Mouse (Mus musculus) adrenal gland, postnatal 36 days (tissue): ENCODE measurements around the gene Nsfl1c. TPM values are rescaled to one million over a fixed set of nuclear protein-coding genes. Genes with fewer than 3 reads are reported as not detected.
"Not testable (repeated sequence)": the region's sequence is repeated elsewhere in the genome, so short reads cannot be mapped to it uniquely, and the experiment has no call there.

ENCODE experiments used
- DNase-seq, 2 experiments: peaks; one replicate each; pipeline ENCODE4 v3.0.0; 2021; ENCODE audit warnings: mixed read lengths in 1 of 2
- long read RNA-seq, 2 experiments: library from polyadenylated mRNA; stranded (forward); transcript quantifications; one replicate each; pipeline ENCODE4 v2.0.0; 2021; ENCODE audit warnings: borderline sequencing depth in 2 of 2
- total RNA-seq, 2 experiments: library from RNA; stranded (reverse); gene quantifications; 2 replicates each; pipeline ENCODE4 v1.2.3; 2021

The Nsfl1c gene
- total RNA-seq: 100 to 1,000 TPM; 139 to 148 TPM
- long read RNA-seq, experiment 1, transcript Nsfl1c-201 (9 exons, 1,364 nt): major isoform, 161 of 170 reads
- long read RNA-seq, experiment 1, partial matches to known transcripts: 6 of 170 reads
- long read RNA-seq, experiment 1, other reads (novel, unspliced or antisense): 3 of 170 reads
- long read RNA-seq, experiment 2, transcript Nsfl1c-201 (9 exons, 1,364 nt): major isoform, 44 of 49 reads
- long read RNA-seq, experiment 2, partial matches to known transcripts: 2 of 49 reads
- long read RNA-seq, experiment 2, other reads (novel, unspliced or antisense): 2 of 49 reads

DNA sequence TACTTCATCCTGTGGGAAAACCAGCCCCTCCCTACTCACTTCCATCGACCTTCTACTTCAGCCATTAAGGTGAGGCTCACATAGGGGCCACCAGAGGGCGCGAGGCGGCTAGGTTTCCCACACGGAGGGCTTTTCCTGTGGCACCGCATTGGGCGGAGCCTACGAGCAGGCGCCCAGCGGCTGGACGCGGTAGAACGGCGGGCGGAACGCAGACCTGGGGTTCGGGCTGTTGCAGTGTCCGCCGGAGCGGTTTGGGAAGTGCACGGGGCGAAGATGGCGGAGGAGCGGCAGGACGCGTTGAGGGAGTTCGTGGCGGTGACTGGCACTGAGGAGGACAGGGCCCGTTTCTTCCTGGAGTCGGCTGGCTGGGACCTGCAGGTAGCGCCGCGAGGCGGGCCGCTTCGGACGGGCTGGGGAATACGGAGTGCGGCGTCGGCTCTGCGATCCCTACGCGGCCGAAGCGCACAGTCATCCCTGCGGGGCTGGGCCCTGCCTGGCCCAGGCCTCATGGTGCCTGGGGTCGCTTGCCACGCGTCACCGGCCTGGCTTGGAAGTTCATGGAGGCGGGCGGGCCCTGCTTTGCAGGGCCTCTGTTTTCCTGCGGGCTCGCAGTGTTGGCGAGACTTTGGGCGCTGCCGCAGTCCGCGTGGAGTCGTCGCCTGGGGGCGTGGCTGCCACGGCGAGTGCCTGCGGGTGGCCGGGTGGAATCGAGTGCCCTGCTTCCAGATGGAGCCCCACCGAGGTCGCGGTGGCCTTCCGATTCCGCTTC, at the start of gene Nsfl1c:
TSS of gene Nsfl1c (plus strand) at position 148 of the 769 bp plus-strand sequence.
- DNase-seq: peak; percentile 96 to 98

- not testable (repeated sequence) for DNase-seq
Observed at GRCm38 (mm10) chr2:151476053-151476452, 17.9 kb upstream of the Nsfl1c start, which contains the start of gene 4921509C19Rik. Gene 4921509C19Rik, minus strand, starts transcription at chr2:151476153.

DNA sequence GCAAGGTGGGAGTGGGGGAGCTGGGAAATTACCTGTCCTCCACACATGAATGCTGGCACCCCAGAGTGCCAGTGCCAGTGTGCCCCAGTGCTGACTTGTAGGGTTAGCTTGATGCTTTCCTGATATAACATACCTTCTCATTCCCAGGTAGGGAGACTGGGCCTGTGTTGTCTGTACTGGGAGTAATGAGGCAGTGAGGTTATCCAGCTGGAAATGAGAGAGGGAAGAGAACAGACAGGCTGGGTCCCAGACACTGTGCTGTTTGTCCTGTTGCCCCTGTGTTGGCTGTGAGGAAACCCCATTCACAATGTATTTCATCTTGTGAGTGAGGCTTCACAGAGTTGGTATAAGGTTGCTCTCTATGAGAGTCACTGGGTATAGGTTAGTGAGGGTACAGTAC, 7.5 kb upstream of the Nsfl1c start:
- no peak for DNase-seq

DNA sequence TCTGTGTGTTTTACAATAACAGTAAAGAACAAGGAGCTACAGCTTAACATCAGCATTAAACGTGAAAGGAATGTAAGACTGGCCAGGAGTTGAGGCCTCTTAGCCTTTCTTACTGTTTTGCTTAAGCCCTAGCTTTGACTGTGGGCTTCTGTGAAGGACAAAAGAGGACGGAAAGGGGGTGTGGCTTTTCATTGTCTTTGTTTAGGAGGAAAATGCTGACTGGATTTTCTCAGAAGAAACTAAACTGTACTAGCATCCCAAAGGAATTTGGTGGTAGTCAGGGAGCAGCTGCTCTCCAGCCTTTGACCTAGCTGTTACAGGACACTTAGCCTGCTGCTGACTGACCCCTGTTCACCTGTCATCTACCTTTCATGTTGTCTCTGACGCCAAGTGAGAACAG, 4.4 kb downstream of the Nsfl1c start:
- DNase-seq: no peak

DNA sequence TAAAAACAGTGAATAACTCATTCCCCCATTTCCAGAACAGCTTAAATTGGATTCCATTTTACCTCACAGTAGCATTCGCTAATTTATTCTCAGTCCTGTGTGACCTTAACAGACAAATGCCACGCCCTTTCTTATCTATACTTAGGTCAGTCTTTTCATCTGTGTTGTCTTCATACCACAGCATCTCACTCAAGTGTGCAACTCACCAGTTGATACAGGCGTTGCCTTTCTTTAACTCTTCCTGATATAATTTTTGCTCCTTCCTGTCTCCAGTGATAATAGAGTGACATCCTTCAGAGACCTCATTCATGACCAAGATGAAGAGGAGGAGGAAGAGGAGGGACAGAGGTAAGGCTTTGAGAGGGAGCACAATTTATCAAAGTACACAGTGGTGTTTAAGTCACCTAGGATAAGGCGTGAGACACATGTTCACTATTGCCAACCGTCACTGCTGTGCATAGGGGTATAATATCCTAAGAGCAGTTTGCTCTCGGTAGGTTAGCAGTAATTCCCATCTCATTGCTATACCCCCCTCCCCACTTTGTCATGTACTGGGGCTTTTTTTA, 6.5 kb downstream of the Nsfl1c start:
- DNase-seq: no peak

- peak in 1 of 2 experiments; percentile 18 for DNase-seq
Observed at GRCm38 (mm10) chr2:151504226-151504625, 10.2 kb downstream of the Nsfl1c start.

- peak; percentile 71 to 72 for DNase-seq
Observed at GRCm38 (mm10) chr2:151512199-151512598, 18.2 kb downstream of the Nsfl1c start.

DNA sequence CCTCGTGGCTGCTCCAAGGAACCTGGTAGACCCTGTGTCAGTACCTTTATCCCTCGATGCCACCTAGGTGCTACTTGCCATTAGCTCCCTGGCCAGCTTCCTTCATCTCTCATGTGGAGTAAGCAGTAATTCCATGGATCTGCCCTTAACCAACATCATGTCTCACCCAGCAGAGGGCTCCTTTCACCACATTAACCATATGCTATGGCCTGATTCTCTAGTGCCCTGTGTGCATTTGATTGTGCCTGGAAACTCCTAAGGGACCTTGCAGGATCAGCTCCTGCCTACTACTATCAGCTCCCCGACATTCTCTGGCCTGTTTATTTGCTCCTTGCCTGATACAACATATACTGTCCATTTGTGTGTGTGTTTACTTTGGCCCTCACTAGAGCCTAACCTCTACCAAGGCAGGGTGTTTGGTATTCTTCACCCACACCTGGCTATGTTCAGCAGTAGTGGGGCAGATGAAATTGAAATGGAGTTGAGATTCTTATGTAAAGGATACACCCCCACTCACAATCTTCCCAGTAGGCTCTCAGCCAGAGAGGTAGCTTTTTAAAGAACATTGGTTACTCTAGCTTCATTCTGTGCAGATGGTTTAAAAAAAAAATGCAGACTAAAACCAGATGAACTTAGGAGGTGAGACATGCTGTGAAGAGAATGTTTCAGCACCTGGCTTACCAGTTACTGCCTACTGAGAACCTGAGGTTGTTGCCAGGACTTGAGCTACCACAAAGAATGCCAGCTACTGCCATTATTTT, 19.7 kb downstream of the Nsfl1c start:
- DNase-seq: no peak

DNA sequence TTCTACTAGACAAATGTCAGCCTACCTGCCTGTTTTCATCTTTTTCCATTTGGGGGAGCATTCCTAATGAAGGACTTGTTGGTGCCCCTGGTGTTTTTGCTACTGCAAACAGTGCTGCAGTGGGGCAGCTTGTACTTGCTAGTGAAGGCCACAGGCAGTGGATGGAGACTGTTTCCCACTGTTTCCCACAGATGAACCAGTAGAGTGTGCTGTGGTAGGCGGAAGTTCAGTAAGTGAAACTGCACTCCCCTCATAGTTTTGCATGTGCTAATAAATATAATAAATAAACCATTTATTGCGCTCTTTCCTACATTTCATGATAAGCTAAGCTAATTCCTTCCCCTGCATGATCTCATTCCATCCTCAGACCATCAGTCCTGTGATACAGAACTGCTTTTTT, 25.0 kb downstream of the Nsfl1c start:
- no peak for DNase-seq

DNA sequence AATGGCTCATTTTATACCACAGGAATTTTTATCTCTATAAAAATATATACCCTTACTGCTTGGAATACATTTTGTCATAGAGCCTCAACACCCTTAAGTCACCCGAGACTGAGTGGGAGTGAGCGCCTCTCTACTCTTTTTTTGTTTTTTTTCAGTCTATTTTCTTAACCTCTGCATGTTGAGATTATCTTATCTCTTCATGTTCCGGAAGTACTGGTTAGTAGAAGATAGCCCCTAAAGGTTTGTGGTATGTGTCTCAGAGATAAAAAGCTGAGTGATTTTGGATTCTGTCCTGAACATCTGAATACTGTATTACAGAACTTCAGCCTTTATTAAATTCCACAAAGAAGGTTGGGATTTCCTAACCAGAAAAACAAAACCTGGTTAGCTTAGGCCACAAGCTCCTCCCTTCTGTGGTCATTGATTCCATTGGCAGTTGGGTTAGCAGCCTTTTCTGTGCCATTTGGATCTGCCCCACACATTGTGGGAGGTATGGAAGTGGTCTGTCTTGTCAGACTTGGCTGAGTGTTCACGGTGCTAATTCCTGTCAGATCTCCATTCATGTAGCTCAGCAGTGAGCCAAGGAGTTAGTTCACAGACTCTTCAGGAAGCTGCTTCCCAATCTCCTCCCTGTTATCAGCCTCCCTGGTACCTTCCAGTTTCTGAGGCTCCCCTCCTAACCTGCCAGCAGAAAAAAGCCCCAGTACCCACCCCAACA, 30.5 kb downstream of the Nsfl1c start:
- DNase-seq: no peak

DNA sequence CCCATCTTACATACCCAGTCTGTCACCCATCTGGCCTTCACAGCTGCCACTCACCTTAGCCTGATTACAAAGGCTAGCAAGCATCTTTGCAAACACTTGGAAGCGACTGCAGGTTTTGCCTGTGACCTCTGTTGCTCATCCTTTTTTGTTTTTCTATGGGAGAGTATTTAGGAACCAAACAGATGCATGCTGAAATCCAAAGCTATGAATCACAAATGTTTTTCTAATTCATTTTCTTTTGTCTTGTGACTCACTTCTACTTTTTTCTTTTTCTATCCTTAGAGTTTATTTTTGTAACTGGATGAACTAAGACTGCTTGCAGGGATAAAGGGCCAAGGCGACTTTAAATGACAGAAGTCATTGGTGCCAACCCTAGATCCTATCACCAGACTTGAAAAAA, 31.5 kb downstream of the Nsfl1c start:
- DNase-seq: no peak

DNA sequence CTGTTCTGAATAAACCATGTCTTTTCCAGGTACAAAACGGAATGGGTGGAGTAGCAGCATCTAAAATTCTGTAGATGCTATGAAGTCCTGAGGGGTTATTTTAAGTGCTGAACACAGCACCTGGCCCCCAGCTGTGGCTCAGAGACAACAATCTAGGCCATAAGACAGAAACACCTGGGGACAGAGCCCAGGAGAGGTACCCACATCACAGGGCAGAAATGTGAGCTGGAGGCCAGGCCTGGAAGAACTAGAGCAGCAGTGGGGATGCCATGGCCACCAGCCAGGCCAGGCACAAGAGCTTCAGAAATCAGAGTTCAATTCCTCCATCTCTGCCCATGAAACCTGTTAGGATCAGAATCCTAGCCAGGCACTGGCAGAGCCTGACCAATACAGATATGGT, 34.1 kb downstream of the Nsfl1c start:
- DNase-seq: no peak

- no peak for DNase-seq
Observed at GRCm38 (mm10) chr2:151529169-151529568, 35.2 kb downstream of the Nsfl1c start.

GRCm38 (mm10) chr2:151530378-151531230, 36.6 kb downstream of the Nsfl1c start:
- peak; percentile 37 to 40 for DNase-seq

GRCm38 (mm10) chr2:151533632-151534031, 39.6 kb downstream of the Nsfl1c start:
- no peak for DNase-seq

DNA sequence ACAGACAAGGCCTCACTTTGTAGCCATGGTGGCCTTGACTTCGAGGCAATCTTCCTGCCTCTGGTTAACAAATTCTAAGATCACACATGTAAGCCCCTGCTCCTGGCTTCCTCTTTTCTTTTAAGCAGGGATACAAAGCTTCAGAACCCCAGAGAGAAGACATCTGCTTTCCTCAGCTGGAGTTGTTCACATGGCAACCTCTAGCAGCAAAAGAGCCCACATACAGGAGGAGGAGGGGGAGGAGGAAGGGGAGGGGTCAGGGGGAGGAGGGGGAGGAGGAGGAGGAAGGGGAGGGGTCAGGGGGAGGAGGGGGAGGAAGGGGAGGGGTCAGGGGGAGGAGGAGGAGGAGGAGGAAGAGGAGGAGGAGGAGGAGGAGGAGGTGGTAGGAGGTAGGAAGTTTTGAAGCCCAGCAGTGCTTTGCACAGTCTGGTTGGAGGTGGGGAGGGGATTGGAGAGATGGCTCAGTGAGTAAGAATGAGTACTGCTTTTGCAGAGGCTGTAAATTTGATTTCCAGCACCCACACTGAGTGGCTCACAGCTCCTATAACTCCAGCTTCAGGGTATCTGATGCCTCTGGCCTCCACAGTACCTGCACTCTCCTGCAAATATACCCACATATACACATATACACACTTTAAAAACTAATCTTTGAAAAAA, 42.1 kb downstream of the Nsfl1c start:
- DNase-seq: no peak

- DNase-seq: peak; percentile 66 to 75
Observed at GRCm38 (mm10) chr2:151536618-151536974, 42.6 kb downstream of the Nsfl1c start.

DNA sequence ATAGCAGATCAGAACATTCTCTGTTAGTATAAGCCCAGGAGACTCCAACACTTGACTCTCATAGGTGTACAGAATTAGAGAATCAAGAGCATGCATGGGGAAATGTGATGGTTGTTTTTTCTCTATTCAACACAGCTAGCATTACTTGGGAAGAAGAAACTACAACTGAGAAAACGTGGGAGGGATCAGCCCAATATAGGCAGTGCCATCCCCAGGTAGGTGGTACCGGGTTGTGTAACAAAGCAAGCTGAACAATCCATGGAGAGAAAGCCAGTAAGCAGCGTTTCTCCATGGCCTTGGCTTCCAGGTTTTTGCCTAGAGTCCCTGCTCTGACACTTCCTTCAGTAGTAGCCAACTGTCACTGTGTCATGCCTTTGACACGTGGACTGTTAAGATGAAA, 44.7 kb downstream of the Nsfl1c start:
- no peak for DNase-seq

DNA sequence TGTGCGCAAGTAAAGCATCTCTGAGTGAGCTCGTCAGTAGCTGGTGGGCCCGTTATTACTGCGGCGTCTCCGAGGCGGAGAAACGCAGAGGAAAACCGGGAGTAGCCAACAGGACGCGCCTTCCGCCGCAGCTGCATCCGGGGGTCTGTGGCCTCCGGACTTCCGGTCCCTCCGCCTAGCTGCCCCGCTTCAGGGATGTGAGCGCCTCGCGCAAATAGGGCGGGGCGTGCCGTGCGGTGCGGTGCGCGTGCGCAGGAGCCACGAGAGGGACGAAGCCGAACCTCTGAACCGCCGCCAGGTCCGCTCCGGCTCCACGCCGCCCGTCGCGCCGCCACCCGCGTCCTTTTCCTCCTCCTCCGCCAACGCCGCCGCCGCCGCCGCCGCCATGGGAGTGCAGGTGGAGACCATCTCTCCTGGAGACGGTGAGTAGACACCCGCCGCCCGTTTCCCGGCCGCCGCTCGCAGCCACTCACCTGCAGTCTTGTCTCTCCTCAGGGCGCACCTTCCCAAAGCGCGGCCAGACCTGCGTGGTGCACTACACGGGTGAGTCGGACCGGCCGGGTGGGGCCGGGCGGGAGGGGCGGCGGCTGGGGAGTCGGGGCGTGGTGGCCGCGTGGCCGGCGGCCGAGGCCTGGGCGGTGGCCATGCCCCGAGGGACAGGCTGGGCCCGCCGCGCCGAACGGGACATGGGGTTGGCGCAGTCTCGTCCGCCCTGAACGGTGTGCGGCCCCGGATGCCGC, 48.5 kb downstream of the Nsfl1c start, which contains the start of gene Fkbp1a:
TSS of gene Fkbp1a (plus strand) at position 161 of the 740 bp plus-strand sequence.
- DNase-seq: peak; percentile 99
